Mouse (Mus musculus): ENCODE measurements around the gene Cdk17. TPM values are rescaled to one million over a fixed set of nuclear protein-coding genes. Genes with fewer than 3 reads are reported as not detected.

Cdk17 gene
- polyA plus RNA-seq, 1 experiment from 2014 or later, result 28.2 TPM

- H3K9me3 ChIP-seq, result no peaks in the 10 kb centered on the region
- ATAC-seq (ENCODE audit: insufficient number of reproducible peaks, insufficient read depth, low FRiP score, low TSS enrichment), result no peak
- WGBS, result 75% methylated on average over 8 of the region's 8 CpGs
Measured at GRCm38 (mm10) chr10:93301831-93302230, 141.2 kb downstream of the Cdk17 start.

DNA sequence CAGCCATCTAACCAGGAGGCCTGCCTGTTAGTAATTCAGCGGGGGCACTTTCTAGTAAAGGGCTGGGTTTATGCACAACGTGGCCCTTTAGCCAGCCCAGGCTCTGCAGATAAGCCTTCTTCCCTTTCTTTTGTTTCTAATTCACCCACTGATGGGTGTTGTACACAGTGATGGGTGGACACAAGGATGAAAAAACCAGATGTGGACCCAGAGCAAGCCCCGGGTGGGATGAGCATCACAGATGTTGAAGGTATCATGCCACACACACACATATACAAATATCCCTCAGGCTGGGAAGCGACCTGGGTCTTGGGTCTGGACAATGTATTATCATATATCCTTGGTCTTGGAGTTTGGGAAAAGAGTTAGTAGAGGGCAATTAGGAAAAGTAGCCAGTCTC is 142.6 kb downstream of the Cdk17 start:
- H3K36me3 ChIP-seq, result 0 out of 2 replicates have a peak, but pooled peaks cover 2% of the 10 kb centered on the region
- H3K9me3 ChIP-seq, result no peaks in the 10 kb centered on the region
- no peak overlapping the region for H3K9ac ChIP-seq
- no peak overlapping the region for H3K4me3 ChIP-seq
- H3K4me1 ChIP-seq, result peaks cover 44% of the 10 kb centered on the region
- no peaks in the 10 kb centered on the region for H3K27me3 ChIP-seq
- ATAC-seq (ENCODE audit: insufficient number of reproducible peaks, insufficient read depth, low FRiP score, low TSS enrichment), result no peak
- 70% methylated on average over 4 of the region's 4 CpGs for WGBS
- H3K4me2 ChIP-seq (replicated peaks), result no peak overlapping the region
- H3K27ac ChIP-seq, result peak overlapping the region; percentile 55; the same call in 1 of the 2 replicates

More at GRCm38 (mm10) chr10:93301831-93302230, 141.2 kb downstream of the Cdk17 start:
- Histone ChIP-seq H3K4me1 (peaks cover 48% of the 10 kb centered on the region), H3K27me3 (no peaks in the 10 kb centered on the region), H3K9ac (no peak overlapping the region), H3K4me2 (replicated peaks) (no peak overlapping the region), H3K27ac (0 out of 2 replicates have a peak overlapping the region, but pooled peaks have one; percentile 36), H3K4me3 (no peak overlapping the region), H3K36me3 (0 out of 2 replicates have a peak, but pooled peaks cover 2% of the 10 kb centered on the region)

DNA sequence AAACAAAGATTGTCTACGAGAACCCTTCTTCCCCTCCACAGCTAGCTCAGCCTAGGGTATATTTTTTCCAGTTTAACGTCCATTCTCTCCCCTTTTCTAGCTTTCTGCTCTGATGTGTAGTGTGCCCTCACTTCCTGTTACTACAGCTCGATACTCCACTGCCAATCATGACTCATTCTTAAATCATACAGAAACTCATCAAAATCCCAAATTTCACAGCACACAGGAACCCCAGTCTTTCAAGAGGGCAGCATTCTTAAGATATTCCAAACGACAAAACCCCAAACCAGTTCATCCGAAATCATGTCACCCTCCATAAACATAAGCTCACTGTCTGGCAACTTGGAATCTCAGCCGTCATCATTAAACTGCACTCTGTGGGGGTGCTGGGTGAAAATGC is 145.3 kb downstream of the Cdk17 start:
- Histone ChIP-seq H3K9me3 (no peaks in the 10 kb centered on the region), H3K9ac (no peak overlapping the region), H3K4me3 (no peak overlapping the region), H3K27me3 (no peaks in the 10 kb centered on the region), H3K27ac (no peak overlapping the region), H3K36me3 (no peaks in the 10 kb centered on the region), H3K4me1 (peaks cover 45% of the 10 kb centered on the region; the same call in 1 of the 2 replicates), H3K4me2 (replicated peaks) (peak overlapping the region; percentile 18; the same call in 1 of the 2 replicates)
- ATAC-seq (ENCODE audit: insufficient number of reproducible peaks, insufficient read depth, low FRiP score, low TSS enrichment), result no peak
- WGBS, result 47% methylated on average over 6 of the region's 6 CpGs

DNA sequence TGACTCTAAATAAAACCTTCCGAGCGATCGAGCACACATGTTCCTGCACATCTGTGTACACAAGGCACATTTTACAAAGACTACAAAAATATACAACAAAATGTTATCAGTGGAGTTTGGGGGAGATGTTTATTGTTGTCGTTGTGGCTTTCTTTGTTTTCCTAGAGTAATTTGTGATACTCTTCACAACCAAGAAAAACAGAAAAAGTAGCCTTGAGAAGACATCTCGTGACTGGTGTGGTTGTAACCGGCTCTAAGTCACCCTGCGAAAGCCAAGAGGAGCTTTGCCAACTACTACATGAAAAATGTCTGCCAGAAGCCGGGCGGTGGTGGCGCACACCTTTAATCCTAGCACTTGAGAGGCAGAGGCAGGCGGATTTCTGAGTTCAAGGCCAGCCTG is 145.7 kb downstream of the Cdk17 start:
- Histone ChIP-seq H3K9me3 (no peaks in the 10 kb centered on the region), H3K36me3 (no peaks in the 10 kb centered on the region), H3K27ac (no peak overlapping the region), H3K4me3 (no peak overlapping the region), H3K9ac (no peak overlapping the region), H3K4me2 (replicated peaks) (peak overlapping the region; percentile 18; the same call in 1 of the 2 replicates), H3K4me1 (peaks cover 45% of the 10 kb centered on the region; the same call in 1 of the 2 replicates), H3K27me3 (no peaks in the 10 kb centered on the region)
- 85% methylated on average over 11 of the region's 11 CpGs for WGBS
- no peak for ATAC-seq (ENCODE audit: insufficient number of reproducible peaks, insufficient read depth, low FRiP score, low TSS enrichment)

DNA sequence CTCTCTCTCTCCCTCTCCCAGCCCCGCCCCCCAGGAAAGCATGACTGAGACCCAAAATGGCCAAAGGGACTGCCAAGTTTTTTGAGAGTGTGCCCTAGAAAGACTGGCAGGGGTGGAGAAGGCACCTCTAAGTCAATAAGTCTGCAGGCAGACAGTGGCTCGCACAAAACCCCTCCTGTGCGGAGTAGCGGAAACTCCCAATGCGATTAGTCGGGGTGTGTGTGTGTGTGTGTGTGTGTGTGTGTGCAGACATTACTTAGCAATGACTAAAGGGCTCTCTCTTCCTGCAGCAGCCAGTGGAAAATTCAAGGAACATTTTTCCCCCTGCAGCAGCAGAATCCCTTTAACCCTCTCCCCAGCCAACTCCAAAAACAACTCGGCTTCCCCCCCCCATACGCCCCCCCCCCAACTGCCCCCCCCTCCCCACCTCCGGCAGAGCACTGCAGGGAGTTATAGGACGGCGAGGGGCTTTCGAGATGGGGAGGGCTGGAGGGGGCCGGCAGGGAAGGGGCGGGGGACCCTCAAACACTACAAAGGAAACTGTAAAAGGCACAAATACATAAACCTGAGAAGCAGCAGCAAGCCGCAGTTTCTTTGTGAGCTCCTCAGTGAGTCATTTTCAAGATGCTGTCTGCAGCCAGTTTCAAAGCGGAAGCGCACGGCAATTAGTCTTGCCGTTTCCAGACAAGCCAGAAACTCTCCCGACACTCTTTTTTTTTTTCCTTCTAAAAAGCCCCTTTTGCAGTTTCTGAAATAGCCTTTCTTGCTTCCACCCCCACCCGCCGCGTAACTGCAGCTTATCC is 148.7 kb downstream of the Cdk17 start:
- Histone ChIP-seq H3K27me3 (no peaks in the 10 kb centered on the region), H3K9me3 (no peaks in the 10 kb centered on the region), H3K36me3 (no peaks in the 10 kb centered on the region), H3K4me2 (replicated peaks) (peak overlapping the region; percentile 80), H3K27ac (peak overlapping the region; percentile 99), H3K4me1 (peaks cover 36% of the 10 kb centered on the region), H3K9ac (peak overlapping the region; percentile 92), H3K4me3 (peak overlapping the region; percentile 59)
- ATAC-seq (ENCODE audit: insufficient number of reproducible peaks, insufficient read depth, low FRiP score, low TSS enrichment), result peak; percentile 48; the same call in 1 of the 2 replicates
- 0% methylated on average over 21 of the region's 23 CpGs for WGBS

DNA sequence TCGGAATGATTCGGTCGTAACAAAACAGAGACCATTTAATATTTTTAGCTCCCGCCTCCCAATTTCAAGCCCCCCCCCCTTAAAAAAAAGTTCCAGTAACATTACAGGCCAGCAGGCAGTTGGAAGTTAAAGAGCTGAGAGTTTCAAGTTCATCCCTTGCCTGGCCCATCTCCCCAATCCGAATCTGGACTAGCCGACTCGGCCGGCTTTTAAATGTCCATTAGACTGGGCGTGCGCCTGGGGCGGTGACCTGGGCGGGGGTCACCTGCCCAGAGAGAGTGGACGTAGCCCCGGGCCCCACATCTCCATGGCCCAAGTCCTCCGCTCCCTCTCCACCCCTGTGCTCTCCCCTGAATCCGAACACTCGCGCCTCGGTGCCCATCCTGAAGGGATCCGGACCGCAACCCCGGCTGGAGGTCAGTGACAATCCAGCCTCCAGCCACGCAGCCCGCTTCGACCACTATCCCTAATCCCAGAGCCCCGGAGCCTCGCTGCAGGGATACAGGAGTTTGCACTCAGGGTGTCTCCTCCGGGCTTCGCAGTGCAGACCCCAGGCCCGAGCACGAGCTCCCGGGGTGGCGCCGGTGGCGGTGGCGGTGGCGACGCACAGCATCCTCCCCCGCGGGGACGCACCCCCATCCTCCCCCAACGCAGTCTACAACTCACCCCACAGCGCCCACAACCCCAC is 149.4 kb downstream of the Cdk17 start:
- Histone ChIP-seq H3K27me3 (no peaks in the 10 kb centered on the region), H3K4me3 (peak overlapping the region; percentile 59), H3K9ac (peak overlapping the region; percentile 92), H3K4me1 (peaks cover 36% of the 10 kb centered on the region), H3K36me3 (no peaks in the 10 kb centered on the region), H3K27ac (peak overlapping the region; percentile 99), H3K4me2 (replicated peaks) (peak overlapping the region; percentile 80), H3K9me3 (no peaks in the 10 kb centered on the region)
- no peak for ATAC-seq (ENCODE audit: insufficient number of reproducible peaks, insufficient read depth, low FRiP score, low TSS enrichment)
- under 1% methylated on average over 43 of the region's 43 CpGs for WGBS

- H3K36me3 ChIP-seq, result no peaks in the 10 kb centered on the region
- H3K9ac ChIP-seq, result peak within 1 kb of the TSS; percentile 92
- no peaks in the 10 kb centered on the region for H3K27me3 ChIP-seq
- no peaks in the 10 kb centered on the region for H3K9me3 ChIP-seq
- peaks cover 31% of the 10 kb centered on the region for H3K4me1 ChIP-seq
- peak within 1 kb of the TSS; percentile 80 for H3K4me2 ChIP-seq (replicated peaks)
- 1% methylated on average over 52 of the region's 53 CpGs for WGBS
- ATAC-seq (ENCODE audit: insufficient number of reproducible peaks, insufficient read depth, low FRiP score, low TSS enrichment), result peak; percentile 76
- peak within 1 kb of the TSS; percentile 99 for H3K27ac ChIP-seq
- H3K4me3 ChIP-seq, result peak within 1 kb of the TSS; percentile 59
Measured at GRCm38 (mm10) chr10:93310721-93311411, 150.2 kb downstream of the Cdk17 start, which contains the start of gene Elk3. TSS of gene Elk3 (minus strand) at chr10:93311135.

- Histone ChIP-seq H3K9ac (no peak overlapping the region), H3K27me3 (no peaks in the 10 kb centered on the region), H3K4me2 (replicated peaks) (peak overlapping the region; percentile 80), H3K4me1 (peaks cover 25% of the 10 kb centered on the region), H3K36me3 (no peaks in the 10 kb centered on the region), H3K4me3 (peak overlapping the region; percentile 59), H3K27ac (peak overlapping the region; percentile 99; the same call in 1 of the 2 replicates), H3K9me3 (no peaks in the 10 kb centered on the region)
- WGBS, result 5% methylated on average over 4 of the region's 4 CpGs
- no peak for ATAC-seq (ENCODE audit: insufficient number of reproducible peaks, insufficient read depth, low FRiP score, low TSS enrichment)
Measured at GRCm38 (mm10) chr10:93311576-93311975, 150.9 kb downstream of the Cdk17 start.

MicroRNA genes within 50 kb of the gene (microRNA counts, 519-probe panel; counts per million panel counts)
- microRNA mmu-miR-1931, result 460 counts per million, percentile 65 among the panel's probes with 10 or more counts

Small RNAs within 50 kb of the gene (microRNA-seq; reads per million reads assigned to microRNA genes)
- 1.1 reads per million for gene Mir1931

Other genes with a start within 250 kb of the Cdk17 start
- gene Cfap54, start 79.3 kb upstream of the Cdk17 start, polyA plus RNA-seq (2016; fragmentation: Nextera tagmentation; extraction: Ambion mirVana), result 0.28 and 0.41 TPM in 2 replicates
- gene Elk3, start 150.3 kb downstream of the Cdk17 start, polyA plus RNA-seq (2016; fragmentation: Nextera tagmentation; extraction: Ambion mirVana), result 37.6 and 38.4 TPM in 2 replicates